Mouse (Mus musculus): Measurements from ENCODE around the gene Tmem121b.

GRCm38 (mm10) chr6:120516879-120517278 is 23.3 kb upstream of the Tmem121b start:
- no peak for TF ChIP-seq POLR2A (IDR thresholded peaks at IDR 0.05; ENCODE audit: low read depth, low read length)
- TF ChIP-seq CTCF (conservative IDR thresholded peaks at IDR 0.05; ENCODE audit: insufficient read depth, insufficient read length, low read depth, low read length) = no peak
